Mouse (Mus musculus): ENCODE results near the gene Myh9.

DNA sequence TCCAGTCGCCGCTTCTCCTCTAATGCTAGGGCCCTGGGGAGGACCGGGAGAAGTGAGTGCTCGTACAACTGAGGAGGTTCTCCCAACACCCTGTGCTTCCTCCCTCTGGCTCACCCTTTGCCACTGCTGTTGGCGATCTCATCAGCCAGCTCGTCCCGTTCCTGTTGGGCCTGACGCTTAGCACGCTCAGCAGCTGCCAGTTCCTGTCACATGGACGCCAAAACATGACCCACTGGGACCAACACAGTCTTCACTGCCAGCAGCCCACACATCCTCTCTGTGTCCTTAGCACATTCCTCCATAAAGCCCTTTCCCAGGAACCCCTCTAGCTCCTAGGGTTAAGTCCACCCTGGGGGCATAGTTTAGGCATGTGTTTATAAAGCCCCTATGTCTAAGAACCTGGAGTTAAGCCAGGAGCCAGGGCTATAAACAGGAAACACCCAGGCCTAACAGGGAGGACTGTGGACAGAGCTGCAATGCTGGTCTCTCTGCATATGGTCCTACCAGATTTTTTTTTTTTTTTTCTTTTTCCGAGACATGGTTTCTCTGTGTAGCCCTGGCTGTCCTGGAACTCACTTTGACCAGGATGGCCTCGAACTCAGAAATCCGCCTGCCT is 77.5 kb downstream of the Myh9 start:
- TF ChIP-seq CTCF (IDR thresholded peaks at IDR 0.05; ENCODE audit: insufficient read depth, low read depth, low read length): no peak
- TF ChIP-seq POLR2A (IDR thresholded peaks at IDR 0.05; ENCODE audit: insufficient read depth, low read depth, low read length): no peak

Data from olfactory bulb, adult 2 months (tissue).